Mouse (Mus musculus) lung, adult 2 months (tissue): Measurements from ENCODE around the gene Exoc2.

Source experiments
- CTCF ChIP-seq: fragments of 200-500 bp; IDR thresholded peaks from 2 replicates; pipeline ENCODE4 v1.5.1; 2011; ENCODE audit warnings: mild to moderate bottlenecking, low read length, control low read depth; ENCODE audit not compliant: insufficient read depth
- POLR2A ChIP-seq: fragments of 200-500 bp; IDR thresholded peaks from 2 replicates; pipeline ENCODE4 v1.6.1; 2011; ENCODE audit warnings: low read depth, mild to moderate bottlenecking, control low read depth, low read length, borderline replicate concordance; ENCODE audit errors: extremely low read depth

DNA sequence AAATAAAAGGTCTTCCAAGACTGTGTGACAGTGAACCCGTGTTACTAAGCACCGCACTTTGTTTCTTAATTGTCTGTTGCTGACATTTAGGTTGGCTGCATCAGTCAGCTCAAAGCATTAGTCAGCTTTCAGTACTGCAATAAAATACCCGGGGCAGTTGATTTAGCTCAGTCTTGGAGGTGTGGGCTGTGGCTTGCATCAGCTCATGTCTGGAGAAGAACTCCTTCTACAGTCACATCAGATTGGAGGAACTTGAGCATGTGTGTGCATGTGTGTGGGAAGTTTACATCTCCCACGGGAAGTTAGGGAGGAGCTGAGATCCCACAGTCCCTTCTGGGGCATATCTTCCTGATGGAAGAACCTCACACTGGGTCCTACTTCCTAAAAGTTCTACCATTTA is 185.9 kb downstream of the Exoc2 start:
- no peak for TF ChIP-seq POLR2A
- TF ChIP-seq CTCF: no peak
